Mouse (Mus musculus) c-Kit-positive CD71-positive TER-119-negative erythroid progenitor cells, embryonic 14.5 days (primary cell): ENCODE results near the gene Wbp1.
A peak's percentile ranks its signal among the peaks of the same experiment; 100 is the strongest.

Experiments used
- DNase-seq: peaks from one replicate; pipeline ENCODE4 v3.0.0-alpha.2; 2013; ENCODE audit warnings: low read depth

Wbp1 gene

GRCm38 (mm10) chr6:83116373-83117164 lies 4.8 kb downstream of the Wbp1 start:
- no peak for DNase-seq

- no peak for DNase-seq
Observed at GRCm38 (mm10) chr6:83115682-83116372, 5.5 kb downstream of the Wbp1 start.

GRCm38 (mm10) chr6:83115011-83115671 lies 6.2 kb downstream of the Wbp1 start, which contains the start of gene Mogs:
TSS of gene Mogs (plus strand) at chr6:83115496.
- peak; percentile 84 for DNase-seq

GRCm38 (mm10) chr6:83111510-83112136 lies 9.7 kb downstream of the Wbp1 start:
- DNase-seq, result no peak

- DNase-seq, result no peak
Observed at GRCm38 (mm10) chr6:83108762-83109668, 12.3 kb downstream of the Wbp1 start, which contains the start of gene Mrpl53. TSS of gene Mrpl53 (plus strand) at chr6:83109040.

- peak; percentile 81 for DNase-seq
Observed at GRCm38 (mm10) chr6:83107566-83108400, 13.6 kb downstream of the Wbp1 start.

- no peak for DNase-seq
Observed at GRCm38 (mm10) chr6:83104158-83104557, 17.2 kb downstream of the Wbp1 start.

- DNase-seq, result no peak
Observed at GRCm38 (mm10) chr6:83103130-83103650, 18.2 kb downstream of the Wbp1 start.

GRCm38 (mm10) chr6:83101688-83102556 lies 19.4 kb downstream of the Wbp1 start:
- no peak for DNase-seq

GRCm38 (mm10) chr6:83101316-83101687 lies 20.1 kb downstream of the Wbp1 start, which contains the start of the genes Ccdc142 and Gm42688:
TSS of gene Ccdc142 (plus strand) at chr6:83101601.
TSS of gene Gm42688 (plus strand) at chr6:83101617.
- DNase-seq, result peak; percentile 89

- no peak for DNase-seq
Observed at GRCm38 (mm10) chr6:83098411-83098810, 22.9 kb downstream of the Wbp1 start.

- no peak for DNase-seq
Observed at GRCm38 (mm10) chr6:83095968-83096367, 25.4 kb downstream of the Wbp1 start.

- no peak for DNase-seq
Observed at GRCm38 (mm10) chr6:83092416-83093127, 28.8 kb downstream of the Wbp1 start.

GRCm38 (mm10) chr6:83087926-83088260 lies 33.5 kb downstream of the Wbp1 start:
- no peak for DNase-seq

GRCm38 (mm10) chr6:83087205-83087925 lies 34.0 kb downstream of the Wbp1 start:
- no peak for DNase-seq

GRCm38 (mm10) chr6:83086121-83087035 lies 35.0 kb downstream of the Wbp1 start, which contains the start of gene Lbx2:
TSS of gene Lbx2 (plus strand) at chr6:83086367.
- DNase-seq, result no peak
